Mouse (Mus musculus): ENCODE results near the gene Eppin. TPM values are rescaled to one million over a fixed set of nuclear protein-coding genes. Genes with fewer than 3 reads are reported as not detected.
"Not testable (repeated sequence)": the region's sequence is repeated elsewhere in the genome, so short reads cannot be mapped to it uniquely, and the experiment has no call there.

Gene Eppin
- polyA plus RNA-seq, 1 experiment: not detected

- no peak overlapping the region for H3K4me3 ChIP-seq (ENCODE audit: low read depth, low read length)
- no peak overlapping the region for H3K27ac ChIP-seq (ENCODE audit: insufficient read depth, low read length)
- no peaks in the 10 kb centered on the region for H3K27me3 ChIP-seq (ENCODE audit: control insufficient read depth, insufficient read depth, low read length, poor library complexity, severe bottlenecking)
- no peaks in the 10 kb centered on the region for H3K36me3 ChIP-seq (ENCODE audit: control insufficient read depth, insufficient read depth, low read length, poor library complexity, severe bottlenecking)
- TF ChIP-seq POLR2A (IDR thresholded peaks at IDR 0.05; ENCODE audit: insufficient read depth, low read length) (no peak), CTCF (IDR thresholded peaks at IDR 0.05; ENCODE audit: low read depth, low read length) (peak; percentile 65)
- H3K9ac ChIP-seq (ENCODE audit: low read depth, poor library complexity, severe bottlenecking): no peak overlapping the region
- H3K4me1 ChIP-seq (ENCODE audit: control insufficient read depth, insufficient read depth, low read length): no peaks in the 10 kb centered on the region
- H3K9me3 ChIP-seq (replicated peaks; ENCODE audit: control insufficient read depth, insufficient read depth, low read length, poor library complexity, severe bottlenecking): no peaks in the 10 kb centered on the region; the same call in 1 of the 2 replicates
These were observed 6.8 kb upstream of the Eppin start for GRCm38 (mm10) chr2:164600179-164600578.

DNA sequence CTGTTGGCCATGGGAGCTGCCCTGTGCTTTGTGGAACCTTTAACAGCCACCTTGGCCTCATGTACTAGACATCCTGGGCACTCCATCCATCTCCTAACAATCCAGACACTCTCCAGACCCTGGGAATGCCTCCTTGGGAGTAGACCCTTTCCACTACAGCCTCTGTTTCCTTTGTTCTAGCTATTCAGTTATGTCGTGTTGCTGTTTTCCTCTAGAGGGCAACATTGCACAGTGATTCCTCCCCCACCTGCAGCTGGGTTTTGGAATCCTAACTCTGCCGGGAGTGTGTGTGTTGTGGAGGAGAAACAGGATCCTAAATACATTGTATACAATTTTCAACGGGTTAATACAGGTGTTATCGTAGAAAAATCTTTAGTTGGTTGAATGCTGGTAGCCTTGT, 1.4 kb downstream of the Eppin start:
- H3K36me3 ChIP-seq (ENCODE audit: control insufficient read depth, insufficient read depth, low read length, poor library complexity, severe bottlenecking): no peaks in the 10 kb centered on the region
- no peak overlapping the region for H3K4me3 ChIP-seq (ENCODE audit: low read depth, low read length)
- H3K9me3 ChIP-seq (replicated peaks; ENCODE audit: control insufficient read depth, insufficient read depth, low read length, poor library complexity, severe bottlenecking): no peaks in the 10 kb centered on the region
- no peaks in the 10 kb centered on the region for H3K27me3 ChIP-seq (ENCODE audit: control insufficient read depth, insufficient read depth, low read length, poor library complexity, severe bottlenecking)
- no peak overlapping the region for H3K27ac ChIP-seq (ENCODE audit: insufficient read depth, low read length)
- TF ChIP-seq EP300 (IDR thresholded peaks at IDR 0.05; ENCODE audit: insufficient read depth, low read depth, low read length): no peak
- TF ChIP-seq POLR2A (IDR thresholded peaks at IDR 0.05; ENCODE audit: insufficient read depth, low read length): no peak
- TF ChIP-seq CTCF (IDR thresholded peaks at IDR 0.05; ENCODE audit: low read depth, low read length): peak; percentile 67
- no peak overlapping the region for H3K9ac ChIP-seq (ENCODE audit: low read depth, poor library complexity, severe bottlenecking)
- no peaks in the 10 kb centered on the region for H3K4me1 ChIP-seq (ENCODE audit: control insufficient read depth, insufficient read depth, low read length)

- not testable (repeated sequence) for H3K9me3 ChIP-seq (replicated peaks; ENCODE audit: control insufficient read depth, insufficient read depth, low read length, poor library complexity, severe bottlenecking); H3K27me3 ChIP-seq (ENCODE audit: control insufficient read depth, insufficient read depth, low read length, poor library complexity, severe bottlenecking); H3K27ac ChIP-seq (ENCODE audit: insufficient read depth, low read length); H3K4me1 ChIP-seq (ENCODE audit: control insufficient read depth, insufficient read depth, low read length); H3K4me3 ChIP-seq (ENCODE audit: low read depth, low read length); H3K9ac ChIP-seq (ENCODE audit: low read depth, poor library complexity, severe bottlenecking); H3K36me3 ChIP-seq (ENCODE audit: control insufficient read depth, insufficient read depth, low read length, poor library complexity, severe bottlenecking)
These were observed 8.2 kb downstream of the Eppin start, which contains the start of gene Wfdc6a for GRCm38 (mm10) chr2:164585025-164585725. Gene Wfdc6a, minus strand, starts transcription at chr2:164585447.

DNA sequence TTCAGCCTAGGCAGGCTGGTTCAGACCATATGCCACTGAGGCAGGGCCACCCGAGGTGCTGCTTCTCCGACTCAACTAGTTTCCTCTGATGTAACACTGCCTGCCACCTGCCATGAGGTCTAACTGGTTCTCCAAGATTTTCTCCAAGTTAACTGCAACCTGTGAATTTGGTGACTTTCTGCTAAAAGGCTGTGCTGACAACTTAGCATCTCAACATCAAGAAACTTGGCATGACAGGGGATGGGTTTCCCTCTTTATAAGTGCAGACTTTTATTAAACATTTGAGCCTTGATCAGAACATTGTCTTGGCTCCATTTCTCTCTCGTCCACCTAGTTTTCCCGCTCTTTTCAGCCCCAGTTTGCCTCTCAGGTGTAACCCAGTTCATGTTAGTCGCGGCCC, 20.0 kb downstream of the Eppin start, which contains the start of gene Spint3:
Gene Spint3 (minus strand): TSS at position 101 of the 400 bp plus-strand sequence.
- not testable (repeated sequence) for H3K36me3 ChIP-seq (ENCODE audit: control insufficient read depth, insufficient read depth, low read length, poor library complexity, severe bottlenecking); H3K4me1 ChIP-seq (ENCODE audit: control insufficient read depth, insufficient read depth, low read length); H3K4me3 ChIP-seq (ENCODE audit: low read depth, low read length); H3K27ac ChIP-seq (ENCODE audit: insufficient read depth, low read length); H3K9me3 ChIP-seq (replicated peaks; ENCODE audit: control insufficient read depth, insufficient read depth, low read length, poor library complexity, severe bottlenecking); H3K27me3 ChIP-seq (ENCODE audit: control insufficient read depth, insufficient read depth, low read length, poor library complexity, severe bottlenecking); H3K9ac ChIP-seq (ENCODE audit: low read depth, poor library complexity, severe bottlenecking)

DNA sequence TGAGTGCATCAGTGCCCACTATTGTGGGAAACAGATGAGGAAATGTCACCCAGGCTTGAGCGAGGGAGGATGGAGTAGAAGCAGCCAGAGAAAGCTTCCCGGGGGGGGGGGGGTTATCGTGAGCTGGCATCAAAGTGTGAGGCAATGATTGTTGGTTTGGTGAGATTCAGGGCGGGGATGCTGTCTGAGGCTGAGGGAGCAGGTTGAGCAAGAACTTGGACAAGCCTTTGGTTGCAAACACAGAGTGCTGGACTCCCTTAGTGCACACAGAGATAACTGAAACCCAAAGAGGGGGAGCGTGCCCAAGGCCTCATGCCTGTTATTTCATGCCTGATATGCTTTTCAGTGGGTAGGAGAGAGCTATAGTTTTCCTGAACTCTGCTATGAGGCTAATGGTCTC, 25.9 kb downstream of the Eppin start:
- no peak for TF ChIP-seq EP300 (IDR thresholded peaks at IDR 0.05; ENCODE audit: insufficient read depth, low read depth, low read length)
- TF ChIP-seq CTCF (IDR thresholded peaks at IDR 0.05; ENCODE audit: low read depth, low read length): no peak
- no peak for TF ChIP-seq POLR2A (IDR thresholded peaks at IDR 0.05; ENCODE audit: insufficient read depth, low read length)
- Histone ChIP-seq H3K27ac (ENCODE audit: insufficient read depth, low read length) (no peak overlapping the region), H3K4me1 (ENCODE audit: control insufficient read depth, insufficient read depth, low read length) (no peaks in the 10 kb centered on the region), H3K9me3 (replicated peaks; ENCODE audit: control insufficient read depth, insufficient read depth, low read length, poor library complexity, severe bottlenecking) (peaks cover 7% of the 10 kb centered on the region; the same call in 1 of the 2 replicates), H3K4me3 (ENCODE audit: low read depth, low read length) (no peak overlapping the region), H3K36me3 (ENCODE audit: control insufficient read depth, insufficient read depth, low read length, poor library complexity, severe bottlenecking) (peaks cover 18% of the 10 kb centered on the region), H3K9ac (ENCODE audit: low read depth, poor library complexity, severe bottlenecking) (no peak overlapping the region), H3K27me3 (ENCODE audit: control insufficient read depth, insufficient read depth, low read length, poor library complexity, severe bottlenecking) (no peaks in the 10 kb centered on the region)

- Histone ChIP-seq H3K27ac (ENCODE audit: insufficient read depth, low read length) (no peak overlapping the region), H3K4me1 (ENCODE audit: control insufficient read depth, insufficient read depth, low read length) (no peaks in the 10 kb centered on the region), H3K36me3 (ENCODE audit: control insufficient read depth, insufficient read depth, low read length, poor library complexity, severe bottlenecking) (peaks cover 18% of the 10 kb centered on the region), H3K4me3 (ENCODE audit: low read depth, low read length) (no peak overlapping the region), H3K27me3 (ENCODE audit: control insufficient read depth, insufficient read depth, low read length, poor library complexity, severe bottlenecking) (no peaks in the 10 kb centered on the region), H3K9ac (ENCODE audit: low read depth, poor library complexity, severe bottlenecking) (no peak overlapping the region), H3K9me3 (replicated peaks; ENCODE audit: control insufficient read depth, insufficient read depth, low read length, poor library complexity, severe bottlenecking) (peaks cover 7% of the 10 kb centered on the region; the same call in 1 of the 2 replicates)
- TF ChIP-seq POLR2A (IDR thresholded peaks at IDR 0.05; ENCODE audit: insufficient read depth, low read length) (no peak), EP300 (IDR thresholded peaks at IDR 0.05; ENCODE audit: insufficient read depth, low read depth, low read length) (no peak), CTCF (IDR thresholded peaks at IDR 0.05; ENCODE audit: low read depth, low read length) (peak; percentile 38)
These were observed 26.4 kb downstream of the Eppin start for GRCm38 (mm10) chr2:164566997-164567396.
